Mouse (Mus musculus) frontal cortex, adult 2 months (tissue): ENCODE measurements around the gene Ptprg. TPM values are rescaled to one million over a fixed set of nuclear protein-coding genes. Genes with fewer than 3 reads are reported as not detected.

Experiments
- DNase-seq, 2 experiments: peaks; one replicate each; pipeline ENCODE4 v3.0.0; 2022; ENCODE audit warnings: low spot score in 1 of 2; ENCODE audit errors: extremely low spot score in 1 of 2
- polyA plus RNA-seq: library from polyadenylated mRNA; depleted of rRNA; stranded (reverse); fragments of >200 nt; gene quantifications from 2 replicates; pipeline ENCODE4 v1.2.3, GENCODE M21; 2012

Gene Ptprg
- polyA plus RNA-seq, 1 experiment, result 37.9 TPM

GRCm38 (mm10) chr14:11615697-11616096 lies 62.4 kb downstream of the Ptprg start:
- no peak for DNase-seq

DNA sequence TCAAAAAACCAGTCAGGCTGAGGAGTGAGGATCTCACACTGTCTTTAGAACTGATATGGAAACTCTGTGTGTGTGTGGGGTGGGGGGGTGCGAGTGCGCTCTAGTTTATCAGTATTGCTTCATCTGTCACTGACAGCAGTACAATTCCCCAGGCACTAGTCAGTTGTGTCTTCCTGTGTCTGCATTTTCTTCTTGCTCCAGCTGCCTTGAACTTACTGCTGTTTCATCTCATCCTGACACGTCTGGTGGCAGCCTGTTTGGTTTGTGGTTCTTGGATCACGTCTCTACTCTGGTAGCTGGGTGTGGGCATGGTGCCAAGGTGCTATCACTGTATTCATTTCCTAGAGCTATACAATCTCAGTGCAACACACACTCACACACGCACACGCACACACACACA lies 64.0 kb downstream of the Ptprg start:
- DNase-seq, result peak in 1 of 2 experiments; percentile 30

DNA sequence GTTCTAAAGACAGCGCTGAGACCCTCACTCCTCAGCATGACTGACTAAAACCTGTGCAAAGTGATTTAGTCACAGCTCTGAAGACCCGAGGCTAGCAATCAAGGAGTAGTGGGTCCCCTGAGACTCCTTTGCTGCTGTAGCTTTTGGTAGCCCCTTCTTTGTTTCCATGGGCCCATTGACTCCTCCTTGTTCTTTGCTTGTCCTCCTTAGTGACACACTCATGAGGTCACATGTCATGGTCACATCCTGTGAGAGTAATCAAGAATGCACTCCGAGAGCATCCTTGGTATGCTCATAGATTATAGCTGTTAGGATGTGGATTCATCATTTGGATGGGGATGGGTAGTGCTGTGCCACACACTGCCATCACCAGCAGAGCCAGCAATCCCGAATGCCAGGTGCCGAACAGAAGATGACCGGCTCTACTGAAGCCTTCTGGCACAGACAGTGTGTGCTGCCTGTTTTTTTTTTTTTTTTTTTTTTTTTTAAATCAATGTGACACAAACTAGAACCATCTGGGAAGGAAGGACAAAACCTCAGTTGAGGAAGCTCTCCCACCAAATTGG lies 64.9 kb downstream of the Ptprg start:
- no peak for DNase-seq

DNA sequence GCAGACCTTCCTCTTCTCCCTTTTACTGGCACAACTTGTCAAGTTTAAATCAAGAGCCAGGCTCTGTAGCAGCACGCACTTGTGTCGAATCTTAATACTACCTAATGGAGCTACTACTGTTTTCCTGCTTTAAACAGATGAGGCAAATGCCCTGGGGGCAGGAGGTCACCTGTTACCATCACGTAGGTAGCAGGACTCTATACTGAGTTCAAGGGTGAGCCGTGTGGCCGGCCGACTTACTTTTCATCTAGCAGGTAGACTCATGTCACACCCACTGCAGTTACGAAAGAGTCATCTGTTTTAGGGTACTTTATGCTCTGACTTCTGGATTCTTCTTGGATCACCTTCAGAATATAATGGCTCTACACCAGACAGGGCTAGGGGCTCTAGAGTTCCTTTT lies 66.3 kb downstream of the Ptprg start:
- no peak for DNase-seq

DNA sequence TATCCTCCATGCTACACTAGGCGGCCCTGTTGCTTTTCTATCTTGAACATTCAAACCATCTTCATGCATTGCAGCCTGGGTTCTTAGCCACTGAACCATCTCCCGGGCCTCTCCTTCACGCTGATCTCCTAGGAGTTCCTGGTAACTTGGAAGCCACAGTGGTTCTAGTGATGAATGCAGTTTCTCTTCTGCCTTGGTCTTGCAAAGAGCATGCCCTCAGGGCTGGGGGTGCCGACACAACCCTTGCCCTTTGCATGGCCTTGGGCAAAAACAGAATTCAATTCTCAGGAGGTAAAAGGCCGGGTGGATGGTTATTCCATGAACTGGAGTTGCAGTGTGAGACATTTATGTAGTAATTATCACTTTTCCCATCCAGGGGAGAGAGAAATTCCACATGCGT lies 67.0 kb downstream of the Ptprg start:
- DNase-seq, result no peak

DNA sequence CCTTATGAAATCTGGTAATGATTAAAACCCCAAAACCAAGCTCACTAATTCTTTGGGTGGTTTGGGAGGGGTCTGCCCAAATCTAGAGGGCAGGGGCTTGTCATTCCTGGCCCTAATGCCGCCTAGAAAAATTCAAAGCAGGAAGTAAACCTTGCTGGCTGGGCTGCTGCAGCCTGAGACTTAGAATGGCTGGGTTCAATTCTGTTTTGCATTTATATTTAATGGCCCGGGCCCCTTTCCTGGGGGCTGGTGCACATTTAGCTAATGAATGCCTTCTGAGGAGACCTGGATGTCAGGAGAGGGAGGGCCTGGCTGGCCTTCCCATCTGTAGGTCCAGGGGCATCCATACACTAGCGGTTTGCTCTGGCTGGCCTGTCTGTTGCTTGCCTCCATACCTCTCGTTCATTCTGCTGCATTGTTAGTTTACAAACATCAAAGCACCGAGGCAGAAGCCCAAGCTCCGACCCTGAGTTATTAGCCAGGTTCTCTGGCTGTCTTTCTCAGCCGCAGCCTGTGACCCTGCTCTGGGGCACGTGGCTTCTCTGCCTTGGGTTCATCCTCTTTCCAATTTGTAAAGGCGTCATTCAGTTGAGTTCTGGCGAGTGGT lies 67.7 kb downstream of the Ptprg start:
- no peak for DNase-seq

- peak in 1 of 2 experiments; percentile 35 for DNase-seq
Observed at GRCm38 (mm10) chr14:11623576-11623975, 70.2 kb downstream of the Ptprg start.

GRCm38 (mm10) chr14:11630736-11631135 lies 77.4 kb downstream of the Ptprg start:
- DNase-seq, result peak in 1 of 2 experiments; percentile 25

DNA sequence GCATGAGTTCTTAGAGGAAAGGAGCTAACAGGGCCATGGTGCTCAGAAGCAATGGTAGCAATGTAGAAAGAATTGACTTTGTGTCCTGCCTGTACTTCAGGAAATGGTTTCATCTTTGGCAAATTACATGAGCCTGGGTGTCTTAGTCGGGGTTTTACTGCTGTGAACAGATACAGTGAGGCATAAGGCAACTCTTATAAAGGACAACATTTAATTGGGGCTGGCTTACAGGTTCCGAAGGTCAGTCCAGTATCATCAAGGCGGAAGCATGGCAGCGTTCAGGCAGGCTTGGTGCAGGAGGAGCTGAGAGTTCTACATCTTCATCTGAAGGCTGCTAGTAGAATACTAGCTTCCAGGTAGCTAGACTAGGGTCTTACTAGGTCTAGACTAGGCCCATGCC lies 78.2 kb downstream of the Ptprg start:
- DNase-seq, result no peak

- DNase-seq, result no peak
Observed at GRCm38 (mm10) chr14:11637673-11638072, 84.3 kb downstream of the Ptprg start.

- no peak for DNase-seq
Observed at GRCm38 (mm10) chr14:11639366-11639765, 86.0 kb downstream of the Ptprg start.

- DNase-seq, result peak in 1 of 2 experiments; percentile 43
Observed at GRCm38 (mm10) chr14:11640372-11640771, 87.0 kb downstream of the Ptprg start.

DNA sequence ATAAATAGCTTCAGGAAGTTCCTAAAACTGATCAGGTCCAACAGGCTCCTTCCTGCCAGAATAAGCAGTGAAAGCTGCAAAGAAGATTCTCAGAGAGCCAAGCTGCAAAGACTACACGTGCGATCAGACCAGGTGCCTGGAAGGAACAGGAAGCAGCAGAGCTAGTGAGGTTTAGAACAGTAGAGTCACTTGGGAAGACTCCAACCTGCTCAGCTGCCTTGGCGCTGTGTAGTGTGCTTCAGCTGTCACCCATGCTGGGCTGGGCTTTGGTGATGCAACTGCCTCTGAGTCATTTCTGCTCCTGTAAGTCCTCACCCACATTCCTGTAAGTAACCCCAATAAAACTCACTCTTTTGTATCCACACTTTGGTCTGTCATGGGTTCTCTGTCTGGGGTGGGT lies 87.7 kb downstream of the Ptprg start:
- peak in 1 of 2 experiments; percentile 60 for DNase-seq

GRCm38 (mm10) chr14:11642977-11643376 lies 89.6 kb downstream of the Ptprg start:
- no peak for DNase-seq

DNA sequence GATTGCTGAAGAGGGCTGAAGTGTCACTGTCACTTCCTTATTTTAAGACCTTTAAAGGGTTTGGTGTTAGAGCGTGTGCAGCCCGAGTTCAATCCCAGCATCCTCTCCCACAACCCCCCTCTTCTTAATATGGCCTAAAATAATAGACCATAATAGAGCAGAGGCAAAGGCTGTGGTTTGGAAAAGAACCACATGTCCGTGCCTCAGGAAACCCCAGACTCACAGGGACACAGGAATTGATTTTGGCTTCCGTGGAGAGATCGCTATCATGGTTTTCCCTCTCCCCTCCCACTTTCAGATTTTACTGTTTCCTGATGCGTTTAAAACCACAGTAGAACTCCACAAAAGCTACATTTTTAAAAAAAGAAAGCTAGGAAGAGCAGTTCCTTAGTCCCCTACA lies 104.0 kb downstream of the Ptprg start:
- no peak for DNase-seq

- no peak for DNase-seq
Observed at GRCm38 (mm10) chr14:11663661-11664215, 110.4 kb downstream of the Ptprg start.

GRCm38 (mm10) chr14:11664302-11664701 lies 111.0 kb downstream of the Ptprg start:
- no peak for DNase-seq

DNA sequence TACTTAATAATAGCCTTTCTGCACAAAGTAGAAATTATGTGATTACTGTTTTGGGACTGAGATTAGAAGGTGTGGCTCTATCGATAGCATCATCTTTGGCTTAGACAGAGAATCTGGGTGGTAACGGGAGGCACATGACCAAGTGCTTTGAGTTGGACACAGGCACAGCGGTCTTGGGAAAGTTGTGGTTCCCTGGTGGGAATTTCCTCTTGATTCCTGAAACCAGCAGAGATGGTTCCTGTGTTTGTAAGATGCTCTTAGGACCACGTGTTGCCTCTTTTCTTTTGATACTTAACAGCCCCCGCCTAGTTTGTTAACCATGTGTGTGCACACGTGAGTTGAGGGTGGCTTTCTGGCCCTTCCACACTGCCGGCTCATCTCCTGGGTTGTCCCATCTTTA lies 111.7 kb downstream of the Ptprg start:
- DNase-seq, result no peak

GRCm38 (mm10) chr14:11667762-11668161 lies 114.4 kb downstream of the Ptprg start:
- no peak for DNase-seq

DNA sequence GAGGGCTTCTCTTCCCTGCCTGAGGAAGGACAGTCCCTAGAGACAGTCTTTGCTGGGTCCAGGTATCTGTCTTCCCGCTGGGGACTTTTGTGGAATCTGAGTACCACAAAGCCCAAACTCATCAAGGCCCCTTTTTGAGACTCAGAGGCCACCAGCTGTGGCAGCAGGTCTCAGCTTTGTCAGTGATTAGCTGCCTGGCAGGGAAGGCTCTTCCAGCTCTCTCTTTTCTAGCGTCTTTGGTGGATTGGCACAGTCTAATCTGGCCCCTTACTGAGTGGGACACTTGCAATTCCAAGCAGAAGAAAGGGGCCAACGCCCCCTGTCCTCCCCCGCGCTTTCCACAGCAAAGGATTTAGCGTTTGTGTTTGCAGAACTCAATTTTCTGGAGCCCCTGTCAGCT lies 117.5 kb downstream of the Ptprg start:
- no peak for DNase-seq

- no peak for DNase-seq
Observed at GRCm38 (mm10) chr14:11672981-11673547, 119.7 kb downstream of the Ptprg start.

DNA sequence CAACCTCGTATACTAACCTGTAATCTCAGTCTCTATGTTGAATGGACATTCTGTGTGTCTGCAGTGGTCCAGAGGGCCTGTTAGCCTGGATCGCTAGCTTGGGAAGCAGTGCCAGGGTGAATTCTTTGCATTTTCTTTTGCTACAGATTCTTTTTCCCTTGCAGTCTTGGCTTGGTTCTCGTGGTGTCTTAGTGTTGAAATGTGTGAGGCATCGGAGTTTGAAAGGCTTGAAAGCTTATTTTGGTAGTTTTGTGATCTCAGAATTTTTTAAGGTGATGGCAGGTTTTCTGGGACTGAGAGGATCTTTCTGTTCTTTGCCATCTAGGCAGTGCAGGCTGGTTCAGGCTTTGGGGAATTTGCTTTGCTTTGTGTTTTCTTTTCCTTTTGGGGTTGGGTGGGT lies 124.9 kb downstream of the Ptprg start:
- DNase-seq, result peak in 1 of 2 experiments; percentile 37
